Mouse (Mus musculus) right cerebral cortex, postnatal 36 days (tissue): ENCODE results near the gene Vps37b.

ENCODE experiments used
- DNase-seq, 2 experiments: peaks; one replicate each; pipeline ENCODE4 v3.0.0; 2022; ENCODE audit warnings: low spot score in 2 of 2, mixed read lengths in 1 of 2

Vps37b gene

GRCm38 (mm10) chr5:123979980-123980369 is 52.1 kb downstream of the Vps37b start:
- DNase-seq: no peak

- no peak for DNase-seq
Observed at GRCm38 (mm10) chr5:123979221-123979979, 52.7 kb downstream of the Vps37b start.

GRCm38 (mm10) chr5:123978131-123978530 is 53.9 kb downstream of the Vps37b start:
- no peak for DNase-seq

- DNase-seq: no peak
Observed at GRCm38 (mm10) chr5:123977231-123977630, 54.8 kb downstream of the Vps37b start.

GRCm38 (mm10) chr5:123975668-123976180 is 56.3 kb downstream of the Vps37b start:
- DNase-seq: no peak

GRCm38 (mm10) chr5:123974616-123975111 is 57.4 kb downstream of the Vps37b start:
- no peak for DNase-seq

- DNase-seq: no peak
Observed at GRCm38 (mm10) chr5:123974179-123974485, 57.9 kb downstream of the Vps37b start.

GRCm38 (mm10) chr5:123973299-123974178 is 58.5 kb downstream of the Vps37b start, which contains the start of gene Hip1r:
TSS of gene Hip1r (plus strand) at chr5:123973628.
- no peak for DNase-seq

- DNase-seq: no peak
Observed at GRCm38 (mm10) chr5:123972453-123972852, 59.6 kb downstream of the Vps37b start.

GRCm38 (mm10) chr5:123970576-123970975 is 61.5 kb downstream of the Vps37b start:
- no peak for DNase-seq

GRCm38 (mm10) chr5:123969216-123969615 is 62.9 kb downstream of the Vps37b start:
- no peak for DNase-seq

- no peak for DNase-seq
Observed at GRCm38 (mm10) chr5:123968468-123968867, 63.6 kb downstream of the Vps37b start.

- no peak for DNase-seq
Observed at GRCm38 (mm10) chr5:123966759-123967158, 65.3 kb downstream of the Vps37b start.

GRCm38 (mm10) chr5:123964208-123964607 is 67.9 kb downstream of the Vps37b start:
- no peak for DNase-seq

GRCm38 (mm10) chr5:123961046-123961445 is 71.0 kb downstream of the Vps37b start:
- no peak for DNase-seq

GRCm38 (mm10) chr5:123960129-123960528 is 71.9 kb downstream of the Vps37b start:
- DNase-seq: no peak

- DNase-seq: no peak
Observed at GRCm38 (mm10) chr5:123959018-123959417, 73.1 kb downstream of the Vps37b start.

- DNase-seq: no peak
Observed at GRCm38 (mm10) chr5:123957213-123957612, 74.9 kb downstream of the Vps37b start.
